Mouse (Mus musculus) small intestine, adult 2 months (tissue): ENCODE data around the gene Igf2r.

Experiments used
- CTCF ChIP-seq: fragments of 200-500 bp; IDR thresholded peaks from 2 replicates; pipeline ENCODE4 v1.5.1; 2012; ENCODE audit warnings: low read depth, mild to moderate bottlenecking, control low read depth, inconsistent platforms, low read length, moderate library complexity, mixed read lengths; ENCODE audit not compliant: insufficient replicate concordance, insufficient read length; ENCODE audit errors: extremely low read depth
- POLR2A ChIP-seq: fragments of 200-500 bp; IDR thresholded peaks from 2 replicates; pipeline ENCODE4 v1.6.1; 2012; ENCODE audit warnings: low read depth, mild to moderate bottlenecking, control low read depth, inconsistent platforms, low read length, moderate library complexity

DNA sequence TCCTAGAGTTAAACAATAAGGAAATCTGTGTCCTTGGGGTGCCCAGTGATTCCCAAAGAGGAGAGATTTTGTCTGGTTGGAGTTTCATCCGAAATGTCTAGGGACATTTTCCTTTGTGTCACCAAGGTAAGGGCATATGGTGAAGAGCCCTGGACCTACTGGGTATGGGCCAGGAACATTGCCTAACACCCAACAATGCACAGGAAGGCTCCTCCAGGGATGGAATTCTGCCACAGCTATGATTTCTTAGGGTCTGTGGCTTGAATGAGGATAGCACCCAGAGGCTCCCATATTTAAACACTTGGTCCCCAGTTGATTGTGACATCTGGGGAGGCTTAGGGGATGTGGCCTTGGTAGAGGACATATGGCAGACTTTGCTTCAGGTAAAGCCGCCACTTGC lies 6.1 kb downstream of the Igf2r start:
- TF ChIP-seq POLR2A (no peak), CTCF (no peak)
